Mouse (Mus musculus) left cerebral cortex, postnatal 14 days (tissue): ENCODE measurements around the gene Alkal2. TPM values are rescaled to one million over a fixed set of nuclear protein-coding genes. Genes with fewer than 3 reads are reported as not detected.
A peak's percentile ranks its signal among the peaks of the same experiment; 100 is the strongest.

Experiments used
- DNase-seq, 2 experiments: peaks; one replicate each; pipeline ENCODE4 v3.0.0; 2021 to 2022; ENCODE audit warnings: low spot score in 2 of 2, mixed read lengths in 1 of 2
- intact Hi-C: fragments of 180-260 bp; cut with DNase I; formaldehyde crosslinking; loops from one replicate; pipeline ENCODE4 v1.15.1; 2025
- long read RNA-seq, 2 experiments: library from polyadenylated mRNA; stranded (forward); transcript quantifications; one replicate each; pipeline ENCODE4 v2.0.0; 2021
- total RNA-seq, 2 experiments: library from RNA; stranded (reverse); gene quantifications; 2 replicates each; pipeline ENCODE4 v1.2.3; 2021

Alkal2 gene
- 1 to 10 TPM; 1.7 to 3.4 TPM for total RNA-seq
- long read RNA-seq, experiment 1, partial matches to known transcripts, result 0 of 7 reads
- long read RNA-seq, experiment 1, other reads (novel, unspliced or antisense), result 3 of 7 reads
- long read RNA-seq, experiment 2, partial matches to known transcripts, result 1 of 5 reads
- long read RNA-seq, experiment 2, other reads (novel, unspliced or antisense), result 1 of 5 reads

DNA sequence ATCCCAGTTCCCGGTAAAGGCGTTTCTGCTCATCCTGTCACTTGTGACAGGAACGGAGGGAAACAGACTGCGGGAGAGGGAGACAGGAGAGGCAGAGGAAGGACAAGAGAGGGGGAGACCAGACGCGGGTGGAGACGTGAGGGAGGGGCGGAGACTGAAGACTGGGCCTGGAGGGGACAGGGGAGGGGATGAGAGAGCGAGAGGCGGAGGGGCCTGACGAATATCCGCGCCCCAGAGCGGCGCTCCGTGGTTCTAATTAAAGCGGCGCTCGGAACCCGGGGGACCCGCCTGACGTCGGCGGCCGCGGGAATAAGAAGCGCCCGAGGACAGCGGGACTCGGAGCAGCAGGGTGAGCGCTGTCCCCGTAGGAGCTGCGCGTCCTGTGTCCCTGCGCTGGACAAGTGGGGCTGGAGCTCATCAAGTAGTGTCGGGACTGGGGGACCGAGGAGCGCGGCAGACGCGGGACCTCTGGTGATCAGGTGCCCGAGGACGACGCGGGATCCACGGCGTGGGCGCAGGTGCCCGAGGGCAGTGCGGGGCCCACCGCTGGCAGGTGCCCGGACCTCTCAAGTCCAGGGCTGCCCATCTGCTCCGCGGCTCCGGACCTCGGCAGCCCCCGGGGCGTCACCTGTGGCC lies at the start of gene Alkal2:
TSS of gene Alkal2 (plus strand) at position 337 of the 636 bp plus-strand sequence.
- intact Hi-C loops, result no loop called here

GRCm38 (mm10) chr12:30848521-30848920 lies 35.6 kb upstream of the Alkal2 start:
- intact Hi-C loops, result no loop called here

More for the DNA sequence above, at the start of gene Alkal2:
- peak in 1 of 2 experiments; percentile 5 for DNase-seq

DNA sequence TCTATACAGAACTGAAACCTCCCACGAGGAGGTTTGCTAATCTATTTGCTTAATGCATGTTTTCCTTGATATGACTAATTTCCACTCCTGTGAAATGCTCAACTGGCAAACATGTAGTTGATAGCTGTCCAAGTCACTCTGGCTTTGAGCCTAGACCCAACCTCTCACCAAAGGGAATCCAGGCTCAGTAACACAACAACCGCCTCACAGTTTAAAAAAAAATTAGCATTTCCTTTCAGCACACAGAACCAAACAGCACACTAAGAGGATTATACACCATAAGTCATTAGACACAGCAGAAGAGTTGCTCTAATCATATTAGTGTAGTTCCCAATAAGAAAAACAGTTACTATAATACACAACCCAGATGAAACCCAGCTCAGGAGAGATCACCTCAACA lies 33.2 kb upstream of the Alkal2 start:
- DNase-seq, result peak; percentile 10 to 15
- intact Hi-C loops, result no loop called here

More at GRCm38 (mm10) chr12:30848521-30848920, 35.6 kb upstream of the Alkal2 start:
- DNase-seq, result no peak

DNA sequence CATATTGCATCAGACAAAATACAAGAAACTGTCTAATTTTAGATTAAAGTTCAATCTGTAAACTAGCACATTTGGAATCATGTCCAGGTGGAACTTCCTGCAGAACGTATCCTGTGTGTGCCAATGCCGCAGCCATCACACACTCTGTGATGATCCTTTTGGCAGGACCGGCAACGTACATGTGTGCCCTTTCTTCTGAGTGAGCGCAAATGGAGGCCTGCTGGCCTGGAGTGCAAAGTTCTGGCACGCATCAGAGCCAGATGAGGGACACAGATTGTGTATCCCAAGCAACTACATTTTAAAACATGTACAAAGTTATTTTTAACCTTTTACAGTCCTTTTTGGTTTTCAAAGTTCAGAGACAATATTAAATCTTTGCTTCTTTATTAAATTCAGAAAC lies 32.3 kb upstream of the Alkal2 start:
- DNase-seq, result no peak
- intact Hi-C loops, result no loop called here

DNA sequence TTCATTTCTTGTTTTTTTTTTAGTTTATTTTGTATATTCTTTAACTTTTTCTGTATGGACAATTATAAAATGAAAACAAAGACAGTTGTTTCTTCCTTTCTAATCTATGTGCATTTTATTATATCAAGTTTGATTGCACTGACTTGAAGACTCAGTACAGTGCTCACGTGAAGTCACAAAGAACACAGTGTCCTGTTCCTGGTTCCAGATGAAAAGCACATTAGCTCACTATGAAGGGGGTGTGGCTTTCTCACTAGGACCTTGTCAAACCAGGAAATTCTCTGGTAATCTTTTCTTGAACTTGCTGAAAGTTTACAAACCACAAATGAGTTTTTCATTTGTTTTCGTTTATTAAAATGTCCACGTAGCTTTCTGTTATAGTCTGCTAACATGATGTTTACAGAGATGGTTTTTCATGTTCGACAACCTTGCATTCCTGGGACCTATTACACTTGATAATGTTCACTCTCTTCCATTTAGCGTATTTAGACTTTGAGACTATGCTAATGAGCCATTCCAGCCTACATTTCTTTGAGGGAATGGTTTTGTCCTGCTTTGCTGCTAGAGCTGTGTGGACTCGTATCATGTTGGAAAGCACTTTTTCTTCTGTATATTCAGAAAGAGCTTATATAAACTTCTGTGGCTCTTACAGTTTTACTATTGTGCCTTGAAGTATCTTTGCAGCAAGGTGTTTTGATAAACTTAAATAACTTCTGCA lies 28.5 kb upstream of the Alkal2 start:
- no peak for DNase-seq
- intact Hi-C loops, result no loop called here

- intact Hi-C loops, result no loop called here
- no peak for DNase-seq
Measured at GRCm38 (mm10) chr12:30856172-30856571, 27.9 kb upstream of the Alkal2 start.

- intact Hi-C loops, result no loop called here
- DNase-seq, result no peak
Measured at GRCm38 (mm10) chr12:30864347-30864746, 19.8 kb upstream of the Alkal2 start.

- intact Hi-C loops, result no loop called here
- no peak for DNase-seq
Measured at GRCm38 (mm10) chr12:30865781-30866180, 18.3 kb upstream of the Alkal2 start.

DNA sequence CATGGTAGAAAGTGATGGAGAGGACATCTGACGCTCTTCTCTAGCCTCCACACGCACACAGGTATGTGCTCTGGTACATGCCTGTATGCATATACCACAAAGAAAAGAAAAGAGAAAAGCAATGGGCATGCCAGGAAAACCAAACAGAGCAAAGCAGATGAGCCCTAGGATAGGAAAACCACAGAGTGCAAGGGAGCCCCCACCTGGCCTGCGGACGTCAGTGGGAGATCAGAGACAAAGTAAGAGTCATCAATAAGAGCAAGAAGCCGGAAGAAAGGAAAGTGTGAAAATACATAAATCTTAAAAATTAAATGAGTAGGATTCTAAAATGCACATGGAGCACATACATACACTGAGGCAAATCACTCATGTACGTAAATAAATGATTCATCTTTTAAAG lies 4.7 kb upstream of the Alkal2 start:
- intact Hi-C loops, result no loop called here
- no peak for DNase-seq

DNA sequence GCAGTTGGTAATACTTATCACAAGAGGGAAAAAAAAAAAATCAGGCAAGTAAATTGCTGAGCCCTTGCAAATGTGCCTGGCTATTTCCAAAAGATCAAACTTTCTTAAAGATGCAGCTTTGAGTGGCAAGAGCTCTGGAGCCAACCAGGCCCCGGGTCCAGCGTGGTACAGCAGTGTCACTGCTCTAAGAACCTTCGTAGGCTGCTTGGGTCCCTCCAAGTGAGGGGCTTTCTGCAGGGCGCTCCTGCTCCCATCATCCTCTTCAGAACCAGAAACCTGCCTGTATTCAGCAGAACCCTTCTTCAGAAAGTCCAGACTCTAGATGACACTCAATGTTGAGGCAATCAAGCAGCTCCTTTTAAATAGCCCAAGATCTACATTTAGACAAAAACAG lies 533 bp upstream of the Alkal2 start:
- intact Hi-C loops, result no loop called here
- DNase-seq, result no peak

DNA sequence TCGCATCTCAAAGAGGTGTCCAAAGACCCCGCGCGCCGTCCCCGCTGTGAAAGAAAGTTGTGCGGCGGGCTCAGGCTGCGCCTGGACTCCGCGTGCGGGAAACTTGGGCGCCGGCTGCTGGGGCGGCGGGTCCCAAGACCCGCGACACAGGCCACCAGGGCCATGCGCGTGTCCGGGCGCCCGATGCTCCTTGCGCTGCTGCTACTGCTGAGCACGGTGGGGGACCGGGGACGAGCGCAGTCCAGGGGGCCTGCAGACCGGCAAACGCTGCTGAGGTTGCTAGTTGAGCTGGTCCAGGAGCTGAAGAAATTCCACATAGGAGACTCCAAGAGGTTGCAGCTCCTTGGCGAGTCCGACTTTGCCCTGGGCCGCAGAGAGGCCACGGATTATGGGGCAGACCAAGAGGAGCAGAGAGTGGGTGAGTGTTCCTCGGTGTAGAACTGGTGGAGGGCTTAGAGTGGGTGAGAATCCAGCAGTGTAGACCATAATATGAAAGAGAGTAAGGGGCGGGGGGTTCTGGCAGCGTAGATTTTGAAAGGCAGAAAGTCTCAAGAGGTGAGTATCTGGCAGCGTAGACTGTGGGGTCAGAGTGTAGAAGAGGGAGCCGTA lies 604 bp downstream of the Alkal2 start:
- DNase-seq, result no peak
- intact Hi-C loops, result no loop called here

DNA sequence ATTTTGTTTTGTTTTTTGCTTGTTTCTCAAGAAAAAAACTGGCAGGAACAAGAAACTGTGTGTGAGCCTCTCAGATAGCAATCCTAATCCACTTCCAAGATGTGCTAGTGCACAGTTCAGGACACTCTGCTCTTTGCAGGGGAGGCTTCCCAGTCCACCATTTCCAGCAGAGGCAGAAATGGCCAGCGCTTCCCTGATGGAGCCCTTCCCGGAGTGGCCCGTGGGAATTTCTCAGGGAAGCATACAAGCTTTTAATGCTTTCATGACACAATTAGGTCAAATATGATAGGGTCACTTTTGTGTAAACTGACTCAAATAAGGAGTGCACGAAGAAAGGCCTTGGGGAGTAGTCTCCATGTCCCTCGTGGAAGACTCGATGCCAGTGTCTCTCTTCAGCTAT lies 1.8 kb downstream of the Alkal2 start:
- DNase-seq, result no peak
- intact Hi-C loops, result no loop called here

DNA sequence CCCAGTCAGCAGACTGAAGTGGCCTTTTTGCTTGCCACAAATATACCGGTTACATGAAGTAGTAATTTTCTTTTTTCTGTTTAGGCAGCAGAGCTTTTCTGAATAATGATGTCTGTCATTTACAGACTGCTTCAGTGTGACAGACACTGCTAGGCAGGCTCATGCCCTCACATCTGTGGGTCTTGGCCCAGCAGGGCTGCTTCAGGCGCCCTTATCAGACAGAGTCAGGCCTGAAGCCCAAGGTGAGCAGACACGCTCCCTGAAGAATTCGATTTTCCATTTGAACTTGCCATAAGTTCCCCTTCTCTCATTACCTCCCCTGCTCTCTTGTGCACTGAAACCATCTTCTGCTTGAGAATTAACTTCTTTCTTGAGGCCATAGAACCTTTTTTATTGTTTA lies 3.9 kb downstream of the Alkal2 start:
- intact Hi-C loops, result no loop called here
- DNase-seq, result no peak

- peak; percentile 74 to 84 for DNase-seq
- intact Hi-C loops, result loop anchor here (1.0 kb wide), 1 partner anchor 293 kb away; no protein-coding TSS in a partner anchor
Measured at GRCm38 (mm10) chr12:30890067-30890466, 5.9 kb downstream of the Alkal2 start.

DNA sequence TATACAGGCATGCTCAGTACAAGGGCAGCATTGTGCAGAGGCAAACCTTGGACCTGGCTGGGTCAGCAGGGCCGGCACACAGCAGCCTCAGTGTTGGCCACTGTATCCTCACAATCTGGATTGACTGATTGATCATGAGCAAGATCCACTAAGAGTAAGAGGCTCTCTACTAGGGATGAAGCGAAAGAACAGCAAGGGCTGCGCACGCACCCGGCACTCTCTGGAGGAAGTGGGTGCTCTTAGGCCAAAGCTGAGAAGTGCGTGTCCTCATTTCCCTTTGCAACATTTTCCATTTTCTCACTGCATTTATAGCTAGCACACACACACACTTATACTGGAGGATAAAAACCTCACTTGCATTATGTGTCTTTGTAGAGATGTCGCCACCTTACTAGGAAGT lies 7.3 kb downstream of the Alkal2 start:
- intact Hi-C loops, result no loop called here

DNA sequence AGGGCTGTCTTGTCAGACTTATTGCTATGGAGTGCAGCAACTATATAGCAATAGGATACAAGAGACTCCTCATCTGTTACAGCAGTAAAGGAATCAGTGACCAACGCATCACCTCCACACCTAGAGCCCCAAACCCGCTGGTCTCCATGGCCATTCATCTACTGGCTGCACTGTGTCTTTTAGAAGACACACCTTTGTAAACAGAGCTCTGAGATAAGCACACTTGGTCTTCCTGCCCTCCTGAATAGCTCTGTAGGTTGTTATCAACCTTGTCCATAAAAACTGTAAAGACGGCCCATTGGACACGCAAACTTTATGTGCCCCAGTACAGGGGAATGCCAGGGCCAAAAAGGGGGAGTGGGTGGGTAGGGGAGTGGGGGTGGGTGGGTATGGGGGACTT lies 12.9 kb downstream of the Alkal2 start:
- no peak for DNase-seq
- intact Hi-C loops, result no loop called here

More for the DNA sequence above, 7.3 kb downstream of the Alkal2 start:
- DNase-seq, result no peak

DNA sequence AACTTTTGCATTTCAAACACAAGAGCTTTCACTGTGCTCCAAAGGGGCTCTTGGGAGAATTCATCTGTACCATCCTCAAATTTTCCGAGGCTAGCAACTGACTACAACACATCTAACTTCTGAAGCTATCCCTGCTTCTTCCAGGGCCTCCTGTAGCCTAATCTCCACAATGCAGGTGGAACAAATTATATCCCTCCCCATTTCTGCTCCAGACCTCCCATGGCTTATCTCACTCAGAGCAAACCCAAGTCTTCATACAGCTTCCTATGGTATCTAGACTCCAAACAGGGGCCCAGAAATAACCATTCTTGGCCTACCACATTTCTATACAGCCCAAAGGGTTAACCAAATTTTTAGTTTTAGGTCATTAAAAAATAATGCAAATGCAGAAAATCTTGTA lies 24.5 kb downstream of the Alkal2 start:
- no peak for DNase-seq
- intact Hi-C loops, result loop anchor here (10.0 kb wide), 1 partner anchor 96 kb away; no protein-coding TSS in a partner anchor

GRCm38 (mm10) chr12:30909881-30910280 lies 25.8 kb downstream of the Alkal2 start:
- intact Hi-C loops, result loop anchor here (10.0 kb wide), 1 partner anchor 95 kb away; no protein-coding TSS in a partner anchor
- DNase-seq, result no peak

DNA sequence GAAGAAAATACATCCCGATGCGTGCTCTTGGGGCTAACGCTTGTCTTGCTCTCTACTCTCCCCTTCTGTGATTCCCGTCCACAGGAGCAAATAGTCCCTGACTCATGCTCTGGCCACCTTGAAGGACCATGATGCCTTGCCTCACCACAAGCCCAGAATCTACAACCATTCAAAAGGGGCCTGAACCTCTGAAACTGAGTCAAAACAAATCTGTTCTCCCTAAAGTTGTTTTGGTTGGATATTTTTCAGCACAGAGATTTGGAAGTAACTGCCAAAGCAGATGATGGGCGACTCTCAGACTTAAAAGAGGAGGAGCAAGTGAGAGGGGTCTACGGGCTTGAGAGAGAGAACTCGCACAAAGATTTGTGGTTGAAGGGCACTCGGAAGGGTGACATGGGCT lies 26.7 kb downstream of the Alkal2 start:
- intact Hi-C loops, result no loop called here
- DNase-seq, result no peak
